Mouse (Mus musculus) forebrain, embryonic 12.5 days (tissue): Measurements from ENCODE around the gene Gab2. TPM values are rescaled to one million over a fixed set of nuclear protein-coding genes. Genes with fewer than 3 reads are reported as not detected.

Experiments
- ATAC-seq: fragments of 200-750 bp; cut with Nextera tagmentation; 2 replicates; pipeline ENCODE4 v1.8.0; 2017; ENCODE audit warnings: moderate TSS enrichment; ENCODE audit not compliant: low FRiP score
- H3K27ac ChIP-seq: fragments of 300-500 bp; sonication (generic); 2 replicates; pipeline ENCODE4 v1.5.1; 2016; ENCODE audit warnings: mild to moderate bottlenecking
- H3K27me3 ChIP-seq: fragments of 300-500 bp; sonication (generic); 2 replicates; pipeline ENCODE4 v1.6.1; 2016; ENCODE audit warnings: mild to moderate bottlenecking
- H3K36me3 ChIP-seq: fragments of 300-500 bp; sonication (generic); replicated peaks from 2 replicates; pipeline ENCODE4 v1.6.1; 2016; ENCODE audit warnings: mild to moderate bottlenecking
- H3K4me1 ChIP-seq: fragments of 300-500 bp; sonication (generic); 2 replicates; pipeline ENCODE4 v1.6.1; 2016
- H3K4me2 ChIP-seq: fragments of 300-500 bp; sonication (generic); 2 replicates; pipeline ENCODE4 v1.6.1; 2016; ENCODE audit warnings: mild to moderate bottlenecking, moderate library complexity
- H3K4me3 ChIP-seq: fragments of 300-500 bp; sonication (generic); replicated peaks from 2 replicates; pipeline ENCODE4 v1.5.1; 2016; ENCODE audit warnings: mild to moderate bottlenecking
- H3K9ac ChIP-seq: fragments of 300-500 bp; sonication (generic); 2 replicates; pipeline ENCODE4 v1.6.1; 2016; ENCODE audit warnings: mild to moderate bottlenecking
- H3K9me3 ChIP-seq: fragments of 300-500 bp; sonication (generic); 2 replicates; pipeline ENCODE4 v1.6.1; 2016
- WGBS: fragments of 180-500 bp; shearing (Covaris S2); methylation state at CpG from one replicate; pipeline ENCODE4 v1.1.7; 2016; 5-methylcytosine and 5-hydroxymethylcytosine counted together
- polyA plus RNA-seq: library from polyadenylated mRNA; unstranded; fragments of >200 nt; fragmentation: Nextera tagmentation; extraction: Ambion mirVana; gene quantifications from 2 replicates; pipeline ENCODE4 v1.2.1, GENCODE M21; 2016

Gene Gab2
- polyA plus RNA-seq, 1 experiment from 2014 or later = 10.1 TPM

GRCm38 (mm10) chr7:97356253-97356652 lies 274.9 kb downstream of the Gab2 start:
- Histone ChIP-seq H3K36me3 (no peaks in the 10 kb centered on the region), H3K27me3 (no peaks in the 10 kb centered on the region)
- ATAC-seq = no peak

GRCm38 (mm10) chr7:97356875-97357276 lies 275.5 kb downstream of the Gab2 start:
- Histone ChIP-seq H3K27me3 (no peaks in the 10 kb centered on the region), H3K36me3 (no peaks in the 10 kb centered on the region), H3K9me3 (no peaks in the 10 kb centered on the region), H3K9ac (no peak overlapping the region), H3K4me3 (no peak overlapping the region), H3K27ac (no peak overlapping the region), H3K4me2 (no peak overlapping the region), H3K4me1 (peaks cover 4% of the 10 kb centered on the region; the same call in 1 of the 2 replicates)
- no peak for ATAC-seq
- 87% methylated on average over 5 of the region's 5 CpGs for WGBS

More at GRCm38 (mm10) chr7:97356253-97356652, 274.9 kb downstream of the Gab2 start:
- no peak overlapping the region for H3K9ac ChIP-seq
- H3K4me1 ChIP-seq = peaks cover 4% of the 10 kb centered on the region; the same call in 1 of the 2 replicates
- H3K27ac ChIP-seq = no peak overlapping the region
- H3K4me2 ChIP-seq = no peak overlapping the region
- WGBS = 77% methylated on average over 5 of the region's 5 CpGs
- H3K4me3 ChIP-seq = no peak overlapping the region
- H3K9me3 ChIP-seq = no peaks in the 10 kb centered on the region

GRCm38 (mm10) chr7:97357840-97358239 lies 276.5 kb downstream of the Gab2 start:
- 80% methylated on average over 3 of the region's 3 CpGs for WGBS
- peaks cover 4% of the 10 kb centered on the region; the same call in 1 of the 2 replicates for H3K4me1 ChIP-seq
- no peak for ATAC-seq
- H3K27me3 ChIP-seq = no peaks in the 10 kb centered on the region
- H3K36me3 ChIP-seq = no peaks in the 10 kb centered on the region
- H3K27ac ChIP-seq = no peak overlapping the region
- H3K4me2 ChIP-seq = no peak overlapping the region
- H3K4me3 ChIP-seq = no peak overlapping the region
- no peak overlapping the region for H3K9ac ChIP-seq
- H3K9me3 ChIP-seq = no peaks in the 10 kb centered on the region

- no peak overlapping the region for H3K4me3 ChIP-seq
- no peak overlapping the region for H3K9ac ChIP-seq
- H3K27ac ChIP-seq = no peak overlapping the region
- H3K36me3 ChIP-seq = no peaks in the 10 kb centered on the region
- no peaks in the 10 kb centered on the region for H3K9me3 ChIP-seq
- H3K4me1 ChIP-seq = peaks cover 4% of the 10 kb centered on the region; the same call in 1 of the 2 replicates
- no peaks in the 10 kb centered on the region for H3K27me3 ChIP-seq
- no peak for ATAC-seq
- 90% methylated on average over 4 of the region's 4 CpGs for WGBS
- no peak overlapping the region for H3K4me2 ChIP-seq
Measured at GRCm38 (mm10) chr7:97358347-97358746, 277.0 kb downstream of the Gab2 start.

Other genes with a start within 250 kb of the Gab2 start
- 19.9 and 23.8 TPM in 2 replicates for gene Nars2, start 130.1 kb upstream of the Gab2 start, polyA plus RNA-seq